Comparison of ENCODE assay signal across 14 mouse cellular contexts in the genomic region with DNA sequence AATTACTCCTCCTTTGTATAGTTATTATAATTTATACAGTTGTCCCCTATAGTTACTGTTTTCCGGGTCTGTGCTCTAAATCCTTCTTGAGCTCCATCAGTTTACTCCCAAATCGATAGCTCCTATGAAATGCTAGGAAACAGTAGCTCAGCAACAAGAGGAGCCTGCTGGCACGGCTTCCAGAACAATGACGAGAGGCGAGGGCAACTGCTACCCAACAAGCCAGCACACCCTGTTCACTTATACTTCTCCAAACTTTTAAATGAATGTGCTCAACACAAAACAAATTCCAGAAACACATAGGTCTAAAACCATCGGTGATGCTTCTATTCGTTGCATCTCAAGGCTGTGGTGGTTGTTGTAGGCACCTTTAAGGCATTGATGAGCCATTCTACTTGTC. TPM values are rescaled to one million over a fixed set of nuclear protein-coding genes. Genes with fewer than 3 reads are reported as not detected.
"Had no signal": no experiment of that assay in that cellular context is flagged by ENCODE, and none has a peak within 500 bp of the region (broad histone marks: within the 10 kb centered on the region; RNA-seq: fewer than 3 reads in every experiment).

No protein-coding gene starts in this region.

- DNase-seq: kidney, adult 11 months; kidney, adult 8-10 months; kidney, postnatal 10 days; kidney, postnatal 36 days; left cerebral cortex, postnatal 4 days; liver, postnatal 0 days; lung, embryonic 14.5 days; lung, postnatal 36 days; retina, postnatal 1 day; right cerebral cortex, postnatal 25 days; spleen, adult 18-20 months; thymus, adult 18-20 months; thymus, postnatal 36 days had no signal

RNA-seq across cellular contexts. Expression of gene Acvr1c, which starts 41.5 kb away (rescaled TPM):
- total RNA-seq: neutrophil, adult 5-6 weeks had no signal
